Mouse (Mus musculus): ENCODE measurements around the gene Egfl6.

GRCm38 (mm10) chrX:166552355-166552754 lies 33.2 kb downstream of the Egfl6 start:
- TF ChIP-seq CTCF (IDR thresholded peaks at IDR 0.05) (no peak), EP300 (IDR thresholded peaks at IDR 0.05) (no peak)
